Mouse (Mus musculus) neural tube, embryonic 11.5 days (tissue): ENCODE measurements at regions not wholly inside any gene's neighbourhood (a gene's known extent, or its start where the extent isn't known, plus 50 kb on each side); places are given as distances from the start of the nearest gene placed in this dataset.

Experiments used
- ATAC-seq: fragments of 200-750 bp; cut with Nextera tagmentation; 2 replicates; pipeline ENCODE4 v1.8.0; 2017; ENCODE audit warnings: moderate number of reproducible peaks, mild to moderate bottlenecking, moderate TSS enrichment, moderate library complexity; ENCODE audit not compliant: insufficient read depth, low FRiP score, low TSS enrichment
- DNase-seq: peaks from one replicate; pipeline ENCODE4 v3.0.0-alpha.2; 2015; ENCODE audit warnings: low spot score
- H3K27ac ChIP-seq: fragments of 300-500 bp; sonication (generic); 2 replicates; pipeline ENCODE4 v1.5.1; 2014; ENCODE audit warnings: low read depth, mild to moderate bottlenecking, low read length
- H3K27me3 ChIP-seq: fragments of 300-500 bp; sonication (generic); 2 replicates; pipeline ENCODE4 v1.6.1; 2014; ENCODE audit warnings: mild to moderate bottlenecking, low read length, mixed read lengths; ENCODE audit not compliant: control insufficient read depth, insufficient read depth
- H3K36me3 ChIP-seq: fragments of 300-500 bp; sonication (generic); 2 replicates; pipeline ENCODE4 v1.6.1; 2014; ENCODE audit warnings: mild to moderate bottlenecking, low read length, moderate library complexity, mixed read lengths; ENCODE audit not compliant: control insufficient read depth, insufficient read depth
- H3K4me1 ChIP-seq: fragments of 300-500 bp; sonication (generic); 2 replicates; pipeline ENCODE4 v1.6.1; 2014; ENCODE audit warnings: low read length, mixed read lengths; ENCODE audit not compliant: control insufficient read depth, insufficient read depth
- H3K4me2 ChIP-seq: fragments of 300-500 bp; sonication (generic); 2 replicates; pipeline ENCODE4 v1.6.1; 2014; ENCODE audit warnings: low read depth, mild to moderate bottlenecking, moderate library complexity
- H3K4me3 ChIP-seq: fragments of 300-500 bp; sonication (generic); 2 replicates; pipeline ENCODE4 v1.5.1; 2014; ENCODE audit warnings: low read depth, low read length
- H3K9ac ChIP-seq: fragments of 300-500 bp; sonication (generic); 2 replicates; pipeline ENCODE4 v1.6.1; 2014; ENCODE audit warnings: mild to moderate bottlenecking, low read length
- H3K9me3 ChIP-seq: fragments of 300-500 bp; sonication (generic); 2 replicates; pipeline ENCODE4 v1.6.1; 2016; ENCODE audit warnings: low read length; ENCODE audit not compliant: control insufficient read depth
- WGBS: fragments of 180-500 bp; shearing (Covaris S2); extraction: QIAGEN DNeasy Blood & Tissue Kit; methylation state at CpG from one replicate; pipeline ENCODE4 v1.1.7; 2014; 5-methylcytosine and 5-hydroxymethylcytosine counted together

DNA sequence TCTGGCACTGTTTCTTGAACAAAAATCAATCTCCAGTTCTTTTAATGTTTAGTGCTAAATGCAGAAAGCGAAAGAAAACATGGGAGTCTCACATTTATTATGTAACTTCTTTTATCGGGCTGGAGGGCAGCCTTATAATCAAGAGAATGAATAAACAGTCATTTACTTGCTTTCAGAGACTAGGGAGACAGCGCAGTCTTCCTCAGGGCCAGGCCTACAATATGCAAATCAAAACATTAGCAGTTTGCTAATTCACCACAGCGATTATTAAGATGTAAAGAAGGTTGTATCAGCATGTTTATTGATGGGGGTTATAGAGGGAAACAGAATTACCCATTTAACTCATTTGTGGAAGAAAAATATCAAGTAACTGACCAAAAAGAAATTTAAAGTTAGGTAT is 1111.7 kb upstream of the Flrt2 start:
- H3K4me1 ChIP-seq: no peaks in the 10 kb centered on the region
- no peaks in the 10 kb centered on the region for H3K27me3 ChIP-seq
- H3K9ac ChIP-seq: no peak overlapping the region
- H3K36me3 ChIP-seq: no peaks in the 10 kb centered on the region
- no peaks in the 10 kb centered on the region for H3K9me3 ChIP-seq
- 43% methylated on average over 4 of the region's 4 CpGs for WGBS
- no peak overlapping the region for H3K27ac ChIP-seq
- no peak overlapping the region for H3K4me3 ChIP-seq
- DNase-seq (no peak), ATAC-seq (no peak)
- no peak overlapping the region for H3K4me2 ChIP-seq

DNA sequence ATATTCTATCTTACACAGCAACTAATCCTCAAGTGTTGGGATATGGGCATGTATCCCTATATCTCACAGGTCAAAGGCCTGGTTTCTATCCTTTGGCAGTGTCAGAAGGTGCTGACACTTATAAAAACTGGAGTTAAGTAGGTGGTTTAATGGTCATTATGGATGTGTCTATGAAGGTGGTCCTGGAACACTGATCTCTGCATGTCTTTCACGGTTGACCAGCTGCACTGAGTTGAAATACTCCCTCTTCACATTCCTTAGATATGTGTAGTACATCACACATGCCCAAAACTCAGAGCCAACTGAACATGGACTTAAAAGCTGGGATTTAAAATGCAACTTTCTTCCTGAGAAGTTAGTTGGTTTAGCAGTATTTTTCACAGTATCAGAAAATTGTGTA is 1107.7 kb upstream of the Flrt2 start:
- Histone ChIP-seq H3K9me3 (no peaks in the 10 kb centered on the region), H3K4me3 (no peak overlapping the region), H3K36me3 (no peaks in the 10 kb centered on the region), H3K27me3 (no peaks in the 10 kb centered on the region), H3K9ac (no peak overlapping the region), H3K27ac (no peak overlapping the region), H3K4me2 (no peak overlapping the region), H3K4me1 (no peaks in the 10 kb centered on the region)
- ATAC-seq (no peak), DNase-seq (no peak)
- WGBS: 84% methylated on average over 1 of the region's 1 CpGs

GRCm38 (mm10) chr12:94587031-94587430 is 1105.0 kb upstream of the Flrt2 start:
- ATAC-seq (no peak), DNase-seq (no peak)
- Histone ChIP-seq H3K36me3 (no peaks in the 10 kb centered on the region), H3K9me3 (no peaks in the 10 kb centered on the region), H3K9ac (no peak overlapping the region), H3K4me1 (no peaks in the 10 kb centered on the region), H3K27ac (no peak overlapping the region), H3K27me3 (no peaks in the 10 kb centered on the region), H3K4me3 (no peak overlapping the region), H3K4me2 (no peak overlapping the region)
- 76% methylated on average over 4 of the region's 4 CpGs for WGBS

DNA sequence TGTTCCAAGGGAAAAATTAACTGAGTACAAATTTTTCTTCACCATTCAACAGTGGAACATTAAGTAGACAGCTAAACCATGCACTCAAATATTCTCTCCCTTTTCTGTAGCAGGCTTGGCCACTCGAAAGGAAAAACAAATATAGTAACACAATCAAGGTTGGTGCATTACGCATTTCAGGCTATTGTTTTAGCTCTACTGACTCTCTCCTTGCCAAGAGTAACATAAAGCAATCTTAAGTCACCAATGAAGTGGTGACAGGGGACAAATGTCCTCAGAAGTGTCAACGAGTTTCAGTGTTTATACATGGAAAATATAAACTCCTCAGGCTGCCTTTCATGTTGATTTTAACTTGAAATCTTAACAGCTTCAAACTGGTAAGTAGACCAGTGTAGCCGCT is 1103.4 kb upstream of the Flrt2 start:
- no peaks in the 10 kb centered on the region for H3K27me3 ChIP-seq
- H3K9me3 ChIP-seq: no peaks in the 10 kb centered on the region
- H3K36me3 ChIP-seq: no peaks in the 10 kb centered on the region
- H3K4me2 ChIP-seq: no peak overlapping the region
- no peak for DNase-seq
- H3K4me3 ChIP-seq: no peak overlapping the region
- WGBS: 70% methylated on average over 4 of the region's 4 CpGs
- H3K9ac ChIP-seq: no peak overlapping the region
- no peak for ATAC-seq
- H3K4me1 ChIP-seq: no peaks in the 10 kb centered on the region
- no peak overlapping the region for H3K27ac ChIP-seq

GRCm38 (mm10) chr12:94589033-94589432 is 1103.0 kb upstream of the Flrt2 start:
- H3K9ac ChIP-seq: no peak overlapping the region
- no peaks in the 10 kb centered on the region for H3K36me3 ChIP-seq
- no peak for ATAC-seq
- DNase-seq: no peak
- H3K4me3 ChIP-seq: no peak overlapping the region
- no peaks in the 10 kb centered on the region for H3K4me1 ChIP-seq
- H3K4me2 ChIP-seq: no peak overlapping the region
- H3K27me3 ChIP-seq: no peaks in the 10 kb centered on the region
- no peak overlapping the region for H3K27ac ChIP-seq
- H3K9me3 ChIP-seq: no peaks in the 10 kb centered on the region
- 77% methylated on average over 4 of the region's 4 CpGs for WGBS

GRCm38 (mm10) chr12:94605566-94605965 is 1086.5 kb upstream of the Flrt2 start:
- 75% methylated on average over 1 of the region's 1 CpGs for WGBS
- DNase-seq: no peak

GRCm38 (mm10) chr12:94636555-94636954 is 1055.5 kb upstream of the Flrt2 start:
- no peak overlapping the region for H3K4me2 ChIP-seq
- no peaks in the 10 kb centered on the region for H3K27me3 ChIP-seq
- H3K27ac ChIP-seq: no peak overlapping the region
- H3K9ac ChIP-seq: no peak overlapping the region
- ATAC-seq (peak; percentile 80), DNase-seq (no peak)
- H3K36me3 ChIP-seq: no peaks in the 10 kb centered on the region
- no peaks in the 10 kb centered on the region for H3K4me1 ChIP-seq
- no peaks in the 10 kb centered on the region for H3K9me3 ChIP-seq
- no peak overlapping the region for H3K4me3 ChIP-seq
- 51% methylated on average over 1 of the region's 1 CpGs for WGBS

More at GRCm38 (mm10) chr12:94605566-94605965, 1086.5 kb upstream of the Flrt2 start:
- no peaks in the 10 kb centered on the region for H3K4me1 ChIP-seq
- no peak for ATAC-seq
- no peak overlapping the region for H3K27ac ChIP-seq
- H3K4me2 ChIP-seq: no peak overlapping the region
- no peaks in the 10 kb centered on the region for H3K9me3 ChIP-seq
- H3K36me3 ChIP-seq: no peaks in the 10 kb centered on the region
- no peak overlapping the region for H3K4me3 ChIP-seq
- no peak overlapping the region for H3K9ac ChIP-seq
- no peaks in the 10 kb centered on the region for H3K27me3 ChIP-seq

GRCm38 (mm10) chr12:94640153-94640552 is 1051.9 kb upstream of the Flrt2 start:
- no peaks in the 10 kb centered on the region for H3K4me1 ChIP-seq
- 87% methylated on average over 4 of the region's 4 CpGs for WGBS
- H3K4me3 ChIP-seq: no peak overlapping the region
- H3K36me3 ChIP-seq: no peaks in the 10 kb centered on the region
- no peak overlapping the region for H3K27ac ChIP-seq
- no peak for DNase-seq
- H3K27me3 ChIP-seq: no peaks in the 10 kb centered on the region
- ATAC-seq: no peak
- H3K4me2 ChIP-seq: no peak overlapping the region
- H3K9ac ChIP-seq: no peak overlapping the region
- no peaks in the 10 kb centered on the region for H3K9me3 ChIP-seq

DNA sequence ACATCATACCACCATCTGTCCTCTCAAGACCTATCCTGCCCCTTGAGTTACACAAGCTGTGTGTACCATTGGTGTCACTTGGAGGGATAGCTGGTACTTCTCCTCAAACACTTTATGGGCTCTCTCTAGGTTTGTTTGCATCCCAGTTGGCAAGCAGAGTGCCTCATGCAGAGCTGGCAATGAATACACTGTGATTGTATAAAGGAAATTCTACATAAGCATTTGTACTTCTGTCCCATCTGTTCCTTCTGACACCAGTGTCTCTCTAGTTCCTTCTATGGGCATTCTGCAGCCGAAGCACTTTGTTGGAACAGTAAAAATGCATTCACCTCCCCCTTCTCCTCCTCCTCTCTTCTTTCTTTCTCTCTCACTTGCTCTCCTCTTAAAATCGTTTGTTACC is 1046.7 kb upstream of the Flrt2 start:
- whole genome bisulfite sequencing: 54% methylated on average over 2 of the region's 2 CpGs
- no peak for ATAC-seq
- no peaks in the 10 kb centered on the region for H3K9me3 ChIP-seq
- H3K27me3 ChIP-seq: no peaks in the 10 kb centered on the region
- DNase-seq: no peak
- H3K36me3 ChIP-seq: no peaks in the 10 kb centered on the region
- H3K4me3 ChIP-seq: no peak overlapping the region
- no peak overlapping the region for H3K27ac ChIP-seq
- H3K9ac ChIP-seq: no peak overlapping the region
- no peak overlapping the region for H3K4me2 ChIP-seq
- no peaks in the 10 kb centered on the region for H3K4me1 ChIP-seq
